Mouse (Mus musculus): Measurements from ENCODE around the gene Rhobtb1. TPM values are rescaled to one million over a fixed set of nuclear protein-coding genes. Genes with fewer than 3 reads are reported as not detected.

Rhobtb1 gene
- polyA plus RNA-seq, 1 experiment from 2014 or later: 32.9 TPM

DNA sequence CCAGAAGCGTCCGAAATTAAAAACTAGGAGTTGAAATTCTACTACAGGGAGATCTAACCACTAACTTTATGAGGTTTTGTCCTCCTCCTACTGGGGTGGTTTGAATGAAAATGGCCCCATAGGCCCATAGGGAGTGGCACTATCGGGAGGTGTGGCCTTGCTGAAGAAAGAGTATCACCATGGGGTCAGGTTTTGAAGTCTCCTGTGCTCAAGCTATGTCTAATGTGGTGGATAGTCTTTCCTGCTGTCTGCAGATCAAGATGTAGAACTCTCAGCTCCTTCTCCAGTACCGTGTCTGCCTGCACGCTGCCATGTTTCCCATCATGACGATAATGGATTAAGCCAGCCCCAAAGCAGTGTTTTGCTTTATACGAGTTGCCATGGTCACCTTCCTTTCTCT lies 173.6 kb downstream of the Rhobtb1 start:
- H3K4me1 ChIP-seq (replicated peaks): no peaks in the 10 kb centered on the region
- ATAC-seq (ENCODE audit: insufficient number of reproducible peaks, low FRiP score): no peak

DNA sequence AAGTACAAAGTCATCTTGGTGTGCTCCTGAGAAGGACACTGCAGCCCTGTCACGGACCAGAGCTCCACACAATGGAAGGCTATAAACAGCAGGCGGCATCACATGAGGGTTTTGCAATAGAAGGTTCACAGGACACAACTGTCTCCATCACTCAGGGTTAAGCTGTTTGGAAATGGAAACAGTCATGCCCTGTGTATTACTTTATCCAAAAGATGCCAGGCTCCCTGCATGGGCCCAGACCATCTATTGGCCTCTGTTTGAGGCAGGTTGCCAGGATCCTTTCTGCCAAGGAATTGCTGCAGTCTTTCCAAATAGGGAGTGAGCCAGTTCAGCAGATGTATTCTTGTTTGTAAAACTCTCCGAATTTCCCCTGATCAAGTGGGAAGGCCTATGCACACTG lies 175.2 kb downstream of the Rhobtb1 start:
- no peaks in the 10 kb centered on the region for H3K4me1 ChIP-seq (replicated peaks)

More for the DNA sequence above, 173.6 kb downstream of the Rhobtb1 start:
- no peak overlapping the region for H3K27ac ChIP-seq (ENCODE audit: poor library complexity, severe bottlenecking)
- H3K27me3 ChIP-seq (replicated peaks): no peaks in the 10 kb centered on the region
- H3K9me3 ChIP-seq (replicated peaks): no peaks in the 10 kb centered on the region
- H3K4me3 ChIP-seq: no peak overlapping the region
- 86% methylated on average over 7 of the region's 7 CpGs for WGBS
- no peak overlapping the region for H3K4me2 ChIP-seq
- no peaks in the 10 kb centered on the region for H3K36me3 ChIP-seq
- no peak overlapping the region for H3K9ac ChIP-seq

DNA sequence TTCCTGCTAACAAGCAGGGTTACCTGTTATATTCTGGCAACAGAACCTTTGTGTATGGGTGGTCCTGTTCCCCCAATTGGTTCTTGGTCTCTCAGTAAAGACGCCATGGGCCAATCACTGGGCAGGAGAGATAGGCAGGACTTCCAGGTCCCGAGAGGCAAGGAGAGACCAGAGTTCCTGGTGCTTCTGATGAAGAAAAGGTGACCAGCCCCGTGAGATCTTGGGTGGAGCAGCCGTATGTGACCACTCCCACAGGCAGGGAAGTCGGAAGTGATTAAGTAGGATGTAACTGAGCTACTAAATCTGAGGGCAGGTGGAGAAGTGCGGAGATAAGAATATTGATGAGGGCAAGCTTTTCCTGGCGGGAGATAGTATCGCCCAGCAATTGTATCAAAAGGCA lies 176.1 kb downstream of the Rhobtb1 start:
- Histone ChIP-seq H3K9me3 (replicated peaks) (no peaks in the 10 kb centered on the region), H3K27me3 (replicated peaks) (no peaks in the 10 kb centered on the region), H3K4me2 (no peak overlapping the region), H3K27ac (ENCODE audit: poor library complexity, severe bottlenecking) (no peak overlapping the region), H3K36me3 (no peaks in the 10 kb centered on the region), H3K4me1 (replicated peaks) (no peaks in the 10 kb centered on the region), H3K9ac (no peak overlapping the region), H3K4me3 (no peak overlapping the region)
- ATAC-seq (ENCODE audit: insufficient number of reproducible peaks, low FRiP score): no peak
- 49% methylated on average over 8 of the region's 8 CpGs for WGBS

More for the DNA sequence above, 175.2 kb downstream of the Rhobtb1 start:
- H3K27me3 ChIP-seq (replicated peaks): no peaks in the 10 kb centered on the region
- H3K27ac ChIP-seq (ENCODE audit: poor library complexity, severe bottlenecking): no peak overlapping the region
- no peak overlapping the region for H3K9ac ChIP-seq
- H3K4me2 ChIP-seq: no peak overlapping the region
- no peak overlapping the region for H3K4me3 ChIP-seq
- H3K36me3 ChIP-seq: no peaks in the 10 kb centered on the region
- 84% methylated on average over 3 of the region's 3 CpGs for WGBS
- no peak for ATAC-seq (ENCODE audit: insufficient number of reproducible peaks, low FRiP score)
- no peaks in the 10 kb centered on the region for H3K9me3 ChIP-seq (replicated peaks)

DNA sequence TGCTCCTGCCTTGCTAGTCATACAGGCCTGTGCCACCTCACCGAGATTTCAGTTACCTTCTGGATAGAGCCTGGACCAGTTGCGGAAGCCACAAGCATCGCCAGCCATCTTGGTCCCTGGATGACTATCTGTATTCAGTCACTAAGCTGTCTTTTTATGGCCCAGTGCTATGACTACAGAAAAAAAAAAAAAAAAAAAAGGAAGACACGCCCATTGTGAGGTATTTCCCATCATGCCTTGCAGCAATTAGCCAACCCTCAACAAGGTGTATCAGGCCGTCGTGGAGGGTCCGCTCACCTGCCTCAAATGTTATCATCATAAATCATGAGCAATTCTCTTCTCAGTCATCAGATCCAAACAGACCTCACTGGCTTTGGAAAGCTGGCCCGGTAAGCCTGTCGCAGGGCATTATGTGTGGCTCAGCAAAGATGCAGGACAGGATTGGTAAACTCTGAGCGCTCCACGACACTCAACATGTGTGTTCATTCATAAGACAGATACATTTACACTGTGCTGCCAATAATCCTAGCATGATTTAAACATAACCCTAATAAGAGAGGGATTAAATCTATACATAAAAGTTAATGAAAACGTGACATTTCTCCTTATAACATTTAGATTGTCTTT lies 176.9 kb downstream of the Rhobtb1 start:
- no peak overlapping the region for H3K9ac ChIP-seq
- no peak for ATAC-seq (ENCODE audit: insufficient number of reproducible peaks, low FRiP score)

DNA sequence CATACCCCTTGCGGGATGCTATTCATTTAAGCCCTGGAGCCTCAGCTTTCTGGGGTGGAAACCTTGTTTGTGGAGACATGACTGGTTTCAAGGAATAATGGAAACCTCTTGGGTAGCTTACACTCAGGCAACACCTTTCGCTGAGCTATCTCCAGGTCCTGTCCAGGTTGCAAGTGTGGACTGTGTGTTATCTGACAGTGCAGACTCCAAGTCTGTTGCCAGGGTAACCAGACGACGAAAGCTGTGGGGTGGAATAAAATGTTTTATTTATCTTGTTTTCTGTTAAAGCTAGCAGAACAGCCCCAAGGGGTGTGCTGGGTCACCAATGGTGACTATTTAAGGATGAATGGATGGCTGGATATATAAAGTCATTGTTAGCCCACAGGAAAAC lies 177.4 kb downstream of the Rhobtb1 start:
- H3K4me2 ChIP-seq: no peak overlapping the region
- H3K27ac ChIP-seq (ENCODE audit: poor library complexity, severe bottlenecking): no peak overlapping the region
- no peaks in the 10 kb centered on the region for H3K27me3 ChIP-seq (replicated peaks)
- peaks cover 7% of the 10 kb centered on the region for H3K36me3 ChIP-seq
- WGBS: 62% methylated on average over 4 of the region's 4 CpGs
- no peak overlapping the region for H3K4me3 ChIP-seq
- no peak for ATAC-seq (ENCODE audit: insufficient number of reproducible peaks, low FRiP score)
- no peaks in the 10 kb centered on the region for H3K4me1 ChIP-seq (replicated peaks)
- H3K9me3 ChIP-seq (replicated peaks): no peaks in the 10 kb centered on the region
- H3K9ac ChIP-seq: no peak overlapping the region

More for the DNA sequence above, 176.9 kb downstream of the Rhobtb1 start:
- Histone ChIP-seq H3K36me3 (peaks cover 1% of the 10 kb centered on the region), H3K4me1 (replicated peaks) (no peaks in the 10 kb centered on the region), H3K9me3 (replicated peaks) (no peaks in the 10 kb centered on the region), H3K27me3 (replicated peaks) (no peaks in the 10 kb centered on the region), H3K4me2 (no peak overlapping the region), H3K4me3 (no peak overlapping the region), H3K27ac (ENCODE audit: poor library complexity, severe bottlenecking) (no peak overlapping the region)
- 86% methylated on average over 12 of the region's 12 CpGs for WGBS

DNA sequence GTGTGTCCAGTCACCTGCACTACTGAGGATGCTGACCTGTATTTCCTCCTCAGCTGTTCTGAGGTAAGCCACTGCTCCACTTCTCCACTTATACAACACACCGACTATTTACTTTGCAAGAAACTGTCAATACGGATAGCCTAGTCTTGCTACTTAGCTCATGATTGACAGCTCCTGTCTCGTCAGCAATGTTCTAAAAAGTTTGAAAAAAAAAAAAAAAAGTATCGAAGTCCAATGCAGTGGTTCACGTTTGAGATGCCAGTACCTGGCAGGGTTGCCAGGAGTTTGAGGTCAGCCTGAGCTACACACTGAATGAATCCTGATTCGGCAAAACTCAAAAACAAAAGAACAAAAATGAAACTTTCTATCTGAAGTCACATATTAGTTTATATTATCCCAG lies 180.0 kb downstream of the Rhobtb1 start:
- Histone ChIP-seq H3K9ac (no peak overlapping the region), H3K27me3 (replicated peaks) (no peaks in the 10 kb centered on the region), H3K4me2 (no peak overlapping the region), H3K4me3 (no peak overlapping the region), H3K36me3 (peaks cover 27% of the 10 kb centered on the region), H3K27ac (ENCODE audit: poor library complexity, severe bottlenecking) (no peak overlapping the region), H3K9me3 (replicated peaks) (no peaks in the 10 kb centered on the region), H3K4me1 (replicated peaks) (no peaks in the 10 kb centered on the region)
- no peak for ATAC-seq (ENCODE audit: insufficient number of reproducible peaks, low FRiP score)
- 80% methylated on average over 6 of the region's 6 CpGs for WGBS

DNA sequence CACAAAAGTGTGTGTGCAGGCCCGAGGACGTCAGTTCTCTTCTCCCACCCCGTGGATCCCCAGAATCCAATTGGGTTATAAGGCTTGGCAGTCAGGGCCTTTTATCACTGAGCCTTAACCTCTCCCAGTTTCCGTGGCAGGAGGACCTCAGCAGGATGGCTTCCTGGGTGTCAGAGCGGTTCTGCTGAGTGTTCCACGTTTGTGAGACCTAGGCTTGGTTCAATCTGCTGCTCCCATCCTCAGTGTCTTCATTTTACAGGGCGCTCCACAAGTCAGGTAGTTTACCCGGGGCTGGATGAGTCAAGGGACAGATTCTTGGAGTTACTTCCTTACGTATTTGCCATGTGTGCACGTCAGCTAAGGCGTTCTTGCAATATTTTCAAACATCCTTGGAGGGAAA lies 182.0 kb downstream of the Rhobtb1 start:
- ATAC-seq (ENCODE audit: insufficient number of reproducible peaks, low FRiP score): no peak
- H3K9me3 ChIP-seq (replicated peaks): no peaks in the 10 kb centered on the region
- H3K27me3 ChIP-seq (replicated peaks): no peaks in the 10 kb centered on the region
- no peak overlapping the region for H3K4me2 ChIP-seq
- H3K4me1 ChIP-seq (replicated peaks): no peaks in the 10 kb centered on the region
- H3K9ac ChIP-seq: 0 out of 2 replicates have a peak overlapping the region, but pooled peaks have one; percentile 11
- H3K27ac ChIP-seq (ENCODE audit: poor library complexity, severe bottlenecking): no peak overlapping the region
- H3K36me3 ChIP-seq: peaks cover 46% of the 10 kb centered on the region
- no peak overlapping the region for H3K4me3 ChIP-seq
- 86% methylated on average over 11 of the region's 11 CpGs for WGBS

DNA sequence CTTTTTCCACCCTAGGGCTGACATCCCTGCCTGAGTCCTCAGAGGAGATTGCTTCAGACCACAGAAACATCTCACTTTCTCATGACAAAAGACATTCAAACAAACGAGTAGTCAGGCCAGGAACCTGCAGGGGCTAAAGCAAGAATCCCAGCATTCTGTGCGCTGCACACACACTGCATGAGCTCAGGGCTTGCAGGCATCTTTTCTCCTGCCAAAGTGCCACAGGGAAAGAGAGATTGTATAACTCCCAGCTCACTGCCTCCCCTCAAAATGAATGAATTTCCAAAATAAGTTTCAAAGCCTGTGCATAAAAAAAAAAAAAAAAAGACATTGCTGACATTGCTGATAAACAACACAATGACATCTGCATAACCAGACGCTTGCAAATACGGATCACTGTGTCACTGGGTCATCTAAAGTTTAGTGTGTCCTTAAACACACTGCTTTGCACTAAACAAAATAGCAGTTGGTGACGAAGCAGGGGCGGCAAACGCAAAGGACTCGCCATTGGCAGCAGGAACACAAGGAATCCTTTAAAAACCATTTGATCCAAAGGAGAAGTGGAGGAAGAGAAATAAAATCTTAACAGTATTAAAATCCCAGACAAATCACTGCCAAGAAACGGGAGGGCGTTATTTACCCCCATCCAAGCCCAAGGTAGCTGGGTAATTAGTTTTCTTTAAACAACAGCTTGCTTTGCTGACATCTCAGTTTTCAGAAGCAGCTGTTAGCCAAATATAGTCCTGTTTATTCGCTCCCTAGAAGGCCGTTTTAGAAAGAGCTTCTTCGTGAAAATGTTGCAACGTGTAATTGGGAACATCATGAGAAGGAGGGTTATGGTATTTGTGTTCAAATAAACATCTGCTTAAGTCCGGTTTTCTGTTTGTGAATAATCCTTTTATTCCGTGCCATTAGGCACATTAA lies 183.3 kb downstream of the Rhobtb1 start:
- ATAC-seq (ENCODE audit: insufficient number of reproducible peaks, low FRiP score): no peak
- 86% methylated on average over 16 of the region's 16 CpGs for WGBS
- H3K36me3 ChIP-seq: peaks cover 56% of the 10 kb centered on the region
- no peaks in the 10 kb centered on the region for H3K27me3 ChIP-seq (replicated peaks)
- no peaks in the 10 kb centered on the region for H3K9me3 ChIP-seq (replicated peaks)
- H3K4me3 ChIP-seq: no peak overlapping the region
- no peak overlapping the region for H3K9ac ChIP-seq
- H3K27ac ChIP-seq (ENCODE audit: poor library complexity, severe bottlenecking): no peak overlapping the region
- no peak overlapping the region for H3K4me2 ChIP-seq
- H3K4me1 ChIP-seq (replicated peaks): no peaks in the 10 kb centered on the region

DNA sequence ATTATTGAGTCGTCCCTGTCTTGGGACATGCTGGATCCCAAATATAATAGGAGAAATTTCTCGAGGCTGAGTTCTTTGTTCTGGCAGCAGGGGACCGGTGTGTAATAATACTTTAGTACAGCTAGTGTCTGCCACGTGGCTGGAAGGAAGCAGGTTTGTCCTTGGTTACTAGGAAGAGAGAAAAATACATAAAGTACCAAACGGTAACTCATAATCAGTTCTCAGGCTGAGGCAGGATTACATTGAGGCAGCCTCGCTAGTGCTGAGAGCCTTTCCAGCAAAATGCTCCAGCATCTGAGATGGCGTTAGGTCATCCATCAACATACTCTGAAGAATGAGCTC lies 183.9 kb downstream of the Rhobtb1 start:
- WGBS: 84% methylated on average over 7 of the region's 7 CpGs
- Histone ChIP-seq H3K36me3 (peaks cover 62% of the 10 kb centered on the region), H3K4me3 (no peak overlapping the region), H3K9ac (no peak overlapping the region), H3K27ac (ENCODE audit: poor library complexity, severe bottlenecking) (no peak overlapping the region), H3K4me1 (replicated peaks) (no peaks in the 10 kb centered on the region), H3K27me3 (replicated peaks) (no peaks in the 10 kb centered on the region), H3K9me3 (replicated peaks) (no peaks in the 10 kb centered on the region), H3K4me2 (no peak overlapping the region)
- ATAC-seq (ENCODE audit: insufficient number of reproducible peaks, low FRiP score): no peak

DNA sequence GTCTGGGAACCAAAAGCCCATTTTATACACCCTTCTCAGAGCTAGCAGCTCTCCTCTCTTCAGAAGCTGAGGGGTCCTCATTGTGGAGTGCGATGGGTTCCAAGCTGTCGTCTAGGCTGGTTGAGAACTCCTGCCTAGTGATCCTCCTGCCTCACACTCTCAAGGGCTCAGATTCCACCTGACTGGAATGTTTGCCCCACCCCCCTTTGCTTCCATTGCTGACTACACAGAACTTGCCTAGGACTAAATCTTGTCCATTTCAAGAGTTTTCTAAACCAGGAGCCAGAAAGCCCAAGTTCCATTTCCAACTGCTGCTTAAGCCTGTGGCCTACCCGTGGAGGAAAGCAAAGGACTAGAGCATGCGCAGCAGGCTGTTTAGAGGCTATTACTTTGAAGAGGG lies 184.4 kb downstream of the Rhobtb1 start:
- ATAC-seq (ENCODE audit: insufficient number of reproducible peaks, low FRiP score): no peak
- H3K4me1 ChIP-seq (replicated peaks): no peaks in the 10 kb centered on the region
- no peak overlapping the region for H3K4me3 ChIP-seq
- peaks cover 67% of the 10 kb centered on the region for H3K36me3 ChIP-seq
- H3K9me3 ChIP-seq (replicated peaks): no peaks in the 10 kb centered on the region
- 75% methylated on average over 4 of the region's 4 CpGs for WGBS
- no peak overlapping the region for H3K27ac ChIP-seq (ENCODE audit: poor library complexity, severe bottlenecking)
- no peaks in the 10 kb centered on the region for H3K27me3 ChIP-seq (replicated peaks)
- H3K9ac ChIP-seq: no peak overlapping the region
- H3K4me2 ChIP-seq: no peak overlapping the region

DNA sequence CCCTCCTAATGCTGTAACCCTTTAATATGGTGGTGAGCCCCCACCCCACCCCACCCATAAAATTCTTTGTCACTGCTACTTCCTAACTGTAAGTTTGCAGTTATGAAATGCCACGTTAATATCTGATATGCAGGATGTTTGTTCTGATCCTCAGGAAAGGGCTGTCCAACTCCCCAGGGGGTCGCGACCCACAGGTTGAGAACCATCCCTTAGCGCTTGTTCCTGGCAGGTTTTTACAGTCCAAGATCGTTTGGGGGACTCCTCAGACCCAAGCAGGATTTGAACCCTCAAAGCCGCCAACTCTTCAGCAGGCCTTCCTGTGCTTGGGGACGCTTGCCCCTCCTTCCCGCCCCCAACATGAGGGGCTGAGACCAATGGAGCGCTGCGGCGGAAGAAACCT lies 185.0 kb downstream of the Rhobtb1 start:
- Histone ChIP-seq H3K4me3 (no peak overlapping the region), H3K27ac (ENCODE audit: poor library complexity, severe bottlenecking) (no peak overlapping the region), H3K36me3 (peaks cover 72% of the 10 kb centered on the region), H3K27me3 (replicated peaks) (no peaks in the 10 kb centered on the region), H3K4me1 (replicated peaks) (no peaks in the 10 kb centered on the region), H3K9ac (no peak overlapping the region), H3K4me2 (no peak overlapping the region), H3K9me3 (replicated peaks) (no peaks in the 10 kb centered on the region)
- WGBS: 89% methylated on average over 11 of the region's 11 CpGs
- no peak for ATAC-seq (ENCODE audit: insufficient number of reproducible peaks, low FRiP score)

All from heart, embryonic 12.5 days (tissue).